Mouse (Mus musculus): ENCODE measurements at regions not wholly inside any gene's neighbourhood (a gene's known extent, or its start where the extent isn't known, plus 50 kb on each side); places are given as distances from the start of the nearest gene placed in this dataset.

DNA sequence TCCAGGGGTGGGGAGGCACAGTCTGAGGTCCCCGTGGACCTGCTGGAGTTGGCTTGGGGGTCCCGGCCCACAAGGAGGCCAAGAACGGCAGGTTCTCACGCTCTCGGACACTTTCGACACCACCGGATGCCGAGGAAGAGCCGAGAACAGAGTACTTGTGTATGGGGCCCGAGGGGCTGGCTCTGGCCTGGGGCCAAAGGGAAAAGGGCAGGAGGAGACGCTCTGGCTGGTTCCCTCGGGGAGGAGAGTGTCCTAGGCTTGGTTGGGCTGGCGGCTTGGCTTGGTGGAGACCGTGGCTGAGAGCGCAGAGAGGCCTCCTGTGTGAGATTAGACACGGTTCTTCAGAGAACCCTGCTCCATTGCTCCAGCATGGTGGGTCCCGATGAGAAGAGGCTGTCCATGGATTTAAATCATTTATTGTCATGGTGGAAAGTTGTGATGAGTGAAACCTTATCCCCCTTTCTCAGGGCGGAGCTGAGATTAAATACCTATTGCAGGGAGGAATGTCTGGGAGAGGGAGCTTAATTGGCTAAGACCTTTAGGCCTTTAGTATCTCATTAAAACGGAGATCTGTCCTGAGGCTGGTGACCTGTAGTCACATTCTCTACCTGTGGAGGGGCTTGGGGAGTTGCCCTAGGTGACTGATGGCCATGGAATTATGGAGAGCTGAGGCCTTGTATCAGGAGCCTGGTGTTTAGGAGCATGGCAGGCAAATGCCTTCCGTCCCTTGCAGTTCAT is 244.1 kb downstream of the Enc1 start:
- TF ChIP-seq CTCF (IDR thresholded peaks at IDR 0.05; ENCODE audit: borderline replicate concordance, extremely low read depth, insufficient read depth, insufficient read length) (no peak), POLR2A (IDR thresholded peaks at IDR 0.05; ENCODE audit: borderline replicate concordance, extremely low read depth, insufficient read depth, insufficient read length, poor library complexity, severe bottlenecking) (no peak)
